Mouse (Mus musculus) liver, postnatal 0 days (tissue): ENCODE results near the gene Zdhhc18. TPM values are rescaled to one million over a fixed set of nuclear protein-coding genes. Genes with fewer than 3 reads are reported as not detected.

ENCODE experiments used
- ATAC-seq: fragments of 200-750 bp; cut with Nextera tagmentation; 2 replicates; pipeline ENCODE4 v1.8.0; 2017; ENCODE audit warnings: mild to moderate bottlenecking, moderate library complexity
- DNase-seq: peaks from one replicate; pipeline ENCODE4 v3.0.0-alpha.2; 2016
- H3K27ac ChIP-seq: fragments of 300-500 bp; sonication (generic); 2 replicates; pipeline ENCODE4 v1.5.1; 2014; ENCODE audit warnings: antibody characterized with exemption, moderate library complexity, mild to moderate bottlenecking, low read depth
- H3K27me3 ChIP-seq: fragments of 300-500 bp; sonication (generic); 2 replicates; pipeline ENCODE4 v1.6.1; 2014; ENCODE audit warnings: low read length, control low read depth, mixed read lengths; ENCODE audit not compliant: insufficient read depth
- H3K36me3 ChIP-seq: fragments of 300-500 bp; sonication (generic); replicated peaks from 2 replicates; pipeline ENCODE4 v1.6.1; 2014; ENCODE audit warnings: mild to moderate bottlenecking, control low read depth, low read length, moderate library complexity, mixed read lengths; ENCODE audit not compliant: insufficient read depth
- H3K4me1 ChIP-seq: fragments of 300-500 bp; sonication (generic); 2 replicates; pipeline ENCODE4 v1.6.1; 2014; ENCODE audit warnings: antibody characterized with exemption, mild to moderate bottlenecking, control low read depth; ENCODE audit not compliant: insufficient read depth
- H3K4me2 ChIP-seq: fragments of 300-500 bp; sonication (generic); 2 replicates; pipeline ENCODE4 v1.6.1; 2014; ENCODE audit warnings: low read depth, mild to moderate bottlenecking, low read length, moderate library complexity, mixed read lengths
- H3K4me3 ChIP-seq: fragments of 300-500 bp; sonication (generic); 2 replicates; pipeline ENCODE4 v1.5.1; 2014; ENCODE audit warnings: low read depth, low read length
- H3K9ac ChIP-seq: fragments of 300-500 bp; sonication (generic); replicated peaks from 2 replicates; pipeline ENCODE4 v1.6.1; 2014; ENCODE audit warnings: mild to moderate bottlenecking, moderate library complexity
- H3K9me3 ChIP-seq: fragments of 300-500 bp; sonication (generic); 2 replicates; pipeline ENCODE4 v1.6.1; 2016; ENCODE audit warnings: mild to moderate bottlenecking, control low read depth, low read length, mixed read lengths
- CTCF ChIP-seq: sonication (generic); IDR thresholded peaks from 2 replicates; pipeline ENCODE4 v1.5.1; 2016; ENCODE audit warnings: antibody characterized with exemption, low read depth
- EP300 ChIP-seq: IDR thresholded peaks from 2 replicates; pipeline ENCODE4 v1.6.1; 2016; ENCODE audit warnings: antibody characterized with exemption, low read depth, mild to moderate bottlenecking
- WGBS: fragments of 180-500 bp; shearing (Covaris S2); extraction: QIAGEN DNeasy Blood & Tissue Kit; methylation state at CpG from one replicate; pipeline ENCODE4 v1.1.7; 2014; ENCODE audit not compliant: insufficient replicate concordance; 5-methylcytosine and 5-hydroxymethylcytosine counted together
- polyA plus RNA-seq: library from polyadenylated mRNA; unstranded; fragments of >200 nt; fragmentation: Nextera tagmentation; extraction: Ambion mirVana; gene quantifications from 2 replicates; pipeline ENCODE4 v1.2.1, GENCODE M21; 2015

Gene Zdhhc18
- polyA plus RNA-seq, 1 experiment from 2014 or later, result 2.6 TPM

- ATAC-seq, result no peak
- peaks cover 21% of the 10 kb centered on the region for H3K36me3 ChIP-seq
- WGBS, result 73% methylated on average over 3 of the region's 3 CpGs
- H3K4me2 ChIP-seq, result no peak overlapping the region
- H3K4me3 ChIP-seq, result no peak overlapping the region
- TF ChIP-seq CTCF, result no peak
- TF ChIP-seq EP300, result no peak
- H3K27me3 ChIP-seq, result no peaks in the 10 kb centered on the region
- no peak for DNase-seq
- H3K27ac ChIP-seq, result no peak overlapping the region
- H3K9ac ChIP-seq, result no peak overlapping the region
- H3K9me3 ChIP-seq, result no peaks in the 10 kb centered on the region
- H3K4me1 ChIP-seq, result peaks cover 22% of the 10 kb centered on the region
Observed at GRCm38 (mm10) chr4:133668537-133668936, 18.6 kb upstream of the Zdhhc18 start.

- H3K27me3 ChIP-seq, result no peaks in the 10 kb centered on the region
- no peak for DNase-seq
- no peak overlapping the region for H3K4me2 ChIP-seq
- 40% methylated on average over 6 of the region's 6 CpGs for WGBS
- H3K27ac ChIP-seq, result peak overlapping the region; percentile 41
- H3K4me1 ChIP-seq, result peaks cover 23% of the 10 kb centered on the region
- H3K4me3 ChIP-seq, result no peak overlapping the region
- H3K9ac ChIP-seq, result no peak overlapping the region
- H3K9me3 ChIP-seq, result no peaks in the 10 kb centered on the region
- 0 out of 2 replicates have a peak, but pooled peaks have one; percentile 18 for ATAC-seq
- peaks cover 31% of the 10 kb centered on the region for H3K36me3 ChIP-seq
- TF ChIP-seq EP300 (no peak), CTCF (no peak)
Observed at GRCm38 (mm10) chr4:133666199-133666598, 16.2 kb upstream of the Zdhhc18 start.

GRCm38 (mm10) chr4:133665118-133665517 is 15.2 kb upstream of the Zdhhc18 start:
- 57% methylated on average over 11 of the region's 11 CpGs for WGBS
- DNase-seq (no peak), ATAC-seq (no peak)
- no peaks in the 10 kb centered on the region for H3K9me3 ChIP-seq
- H3K36me3 ChIP-seq, result peaks cover 31% of the 10 kb centered on the region
- no peak for TF ChIP-seq CTCF
- no peak for TF ChIP-seq EP300
- no peak overlapping the region for H3K4me2 ChIP-seq
- H3K9ac ChIP-seq, result no peak overlapping the region
- no peaks in the 10 kb centered on the region for H3K27me3 ChIP-seq
- peaks cover 25% of the 10 kb centered on the region for H3K4me1 ChIP-seq
- H3K4me3 ChIP-seq, result no peak overlapping the region
- no peak overlapping the region for H3K27ac ChIP-seq

- no peak overlapping the region for H3K4me3 ChIP-seq
- no peak for ATAC-seq
- no peaks in the 10 kb centered on the region for H3K27me3 ChIP-seq
- H3K27ac ChIP-seq, result no peak overlapping the region
- no peaks in the 10 kb centered on the region for H3K9me3 ChIP-seq
- TF ChIP-seq EP300, result no peak
- TF ChIP-seq CTCF, result no peak
- no peak overlapping the region for H3K9ac ChIP-seq
- no peak overlapping the region for H3K4me2 ChIP-seq
- peaks cover 32% of the 10 kb centered on the region for H3K4me1 ChIP-seq
- DNase-seq, result no peak
- WGBS, result 65% methylated on average over 8 of the region's 8 CpGs
- H3K36me3 ChIP-seq, result peaks cover 16% of the 10 kb centered on the region
Observed at GRCm38 (mm10) chr4:133662945-133663344, 13.0 kb upstream of the Zdhhc18 start.

GRCm38 (mm10) chr4:133662421-133662820 is 12.5 kb upstream of the Zdhhc18 start:
- Histone ChIP-seq H3K27ac (no peak overlapping the region), H3K4me1 (peaks cover 32% of the 10 kb centered on the region), H3K36me3 (peaks cover 11% of the 10 kb centered on the region; the same call in 1 of the 2 replicates), H3K4me2 (no peak overlapping the region), H3K27me3 (no peaks in the 10 kb centered on the region), H3K9me3 (no peaks in the 10 kb centered on the region), H3K4me3 (no peak overlapping the region), H3K9ac (no peak overlapping the region)
- no peak for DNase-seq
- no peak for TF ChIP-seq EP300
- TF ChIP-seq CTCF, result no peak
- no peak for ATAC-seq
- WGBS, result 76% methylated on average over 8 of the region's 8 CpGs

- no peaks in the 10 kb centered on the region for H3K27me3 ChIP-seq
- peak overlapping the region; percentile 64 for H3K4me2 ChIP-seq
- DNase-seq (peak; percentile 52), ATAC-seq (peak; percentile 50)
- WGBS, result 30% methylated on average over 10 of the region's 10 CpGs
- peaks cover 29% of the 10 kb centered on the region for H3K4me1 ChIP-seq
- no peaks in the 10 kb centered on the region for H3K9me3 ChIP-seq
- peak overlapping the region; percentile 95 for H3K27ac ChIP-seq
- peaks cover 10% of the 10 kb centered on the region; the same call in 1 of the 2 replicates for H3K36me3 ChIP-seq
- TF ChIP-seq EP300 (no peak), CTCF (no peak)
- H3K9ac ChIP-seq, result peak overlapping the region; percentile 63
- H3K4me3 ChIP-seq, result peak overlapping the region; percentile 26
Observed at GRCm38 (mm10) chr4:133660193-133661155, 10.5 kb upstream of the Zdhhc18 start.
